Mouse (Mus musculus) MEL (cell line): ENCODE data around the gene Loxl3. TPM values are rescaled to one million over a fixed set of nuclear protein-coding genes. Genes with fewer than 3 reads are reported as not detected.

ENCODE experiments used
- DNase-seq: peaks from one replicate; pipeline ENCODE4 v3.0.0; 2011; ENCODE audit warnings: low read depth, low spot score
- H3K27ac ChIP-seq: 2 replicates; pipeline ENCODE4 v1.5.1; 2012; ENCODE audit warnings: low read depth, mild to moderate bottlenecking, control low read depth, low read length, moderate library complexity; ENCODE audit not compliant: control insufficient read depth
- H3K27me3 ChIP-seq, 2 experiments: fragments of 150-350 bp in 1 of 2; sonication (generic) in 1 of 2; 2 replicates each; pipeline ENCODE4 v1.6.1; 2012; ENCODE audit warnings: low read length in 2 of 2, mild to moderate bottlenecking in 2 of 2, improper control_type of control experiment in 1 of 2, moderate library complexity in 1 of 2; ENCODE audit not compliant: insufficient read depth in 2 of 2, control insufficient read depth in 1 of 2
- H3K36me3 ChIP-seq, 2 experiments: 2 replicates each; pipeline ENCODE4 v1.6.1; 2012 to 2014; ENCODE audit warnings: low read length in 2 of 2, improper control_type of control experiment in 1 of 2, inconsistent platforms in 1 of 2, mild to moderate bottlenecking in 1 of 2; ENCODE audit not compliant: insufficient read depth in 2 of 2, control insufficient read depth in 1 of 2
- H3K4me1 ChIP-seq, 2 experiments: fragments of 150-350 bp in 1 of 2; sonication (generic) in 1 of 2; 2 replicates each; pipeline ENCODE4 v1.6.1; 2012; ENCODE audit warnings: low read length in 2 of 2, improper control_type of control experiment in 1 of 2, mild to moderate bottlenecking in 1 of 2; ENCODE audit not compliant: insufficient read depth in 2 of 2, control insufficient read depth in 1 of 2
- H3K4me3 ChIP-seq, 2 experiments: fragments of 150-350 bp in 1 of 2; sonication (generic) in 1 of 2; 2 replicates each; pipeline ENCODE4 v1.5.1; 2012; ENCODE audit warnings: low read depth in 2 of 2, low read length in 2 of 2, mild to moderate bottlenecking in 2 of 2, moderate library complexity in 2 of 2, control low read depth in 1 of 2, improper control_type of control experiment in 1 of 2; ENCODE audit not compliant: control insufficient read depth in 1 of 2, insufficient read depth in 1 of 2
- H3K79me2 ChIP-seq: 2 replicates; pipeline ENCODE4 v1.6.1; 2012; ENCODE audit warnings: mild to moderate bottlenecking, low read length, moderate library complexity; ENCODE audit not compliant: control insufficient read depth, poor library complexity, insufficient read depth
- H3K9ac ChIP-seq: 2 replicates; pipeline ENCODE4 v1.6.1; 2012; ENCODE audit warnings: low read depth, mild to moderate bottlenecking, control low read depth, low read length, moderate library complexity; ENCODE audit not compliant: control insufficient read depth, poor library complexity, severe bottlenecking
- H3K9me3 ChIP-seq: fragments of 150-350 bp; sonication (generic); replicated peaks from 2 replicates; pipeline ENCODE4 v1.6.1; 2012; ENCODE audit warnings: mild to moderate bottlenecking, low read length, improper control_type of control experiment, moderate library complexity; ENCODE audit not compliant: insufficient read depth
- BHLHE40 ChIP-seq: IDR thresholded peaks from 2 replicates; pipeline ENCODE4 v1.6.1; 2012; ENCODE audit warnings: low read depth, mild to moderate bottlenecking, inconsistent platforms, low read length, improper control_type of control experiment, borderline replicate concordance
- CHD1 ChIP-seq: IDR thresholded peaks from 2 replicates; pipeline ENCODE4 v1.6.1; 2012; ENCODE audit warnings: low read depth, mild to moderate bottlenecking, inconsistent platforms, low read length, improper control_type of control experiment
- CHD2 ChIP-seq: IDR thresholded peaks from 2 replicates; pipeline ENCODE4 v1.6.1; 2011; ENCODE audit warnings: low read length, improper control_type of control experiment
- E2F4 ChIP-seq: IDR thresholded peaks from 2 replicates; pipeline ENCODE4 v1.6.1; 2011; ENCODE audit warnings: low read depth, low read length, improper control_type of control experiment, borderline replicate concordance
- ELF1 ChIP-seq: IDR thresholded peaks from 2 replicates; pipeline ENCODE4 v1.6.1; 2014; ENCODE audit warnings: low read depth, mild to moderate bottlenecking, inconsistent platforms, low read length, improper control_type of control experiment, moderate library complexity
- ETS1 ChIP-seq: IDR thresholded peaks from 2 replicates; pipeline ENCODE4 v1.6.1; 2012; ENCODE audit warnings: low read depth, mild to moderate bottlenecking, inconsistent platforms, low read length, improper control_type of control experiment, moderate library complexity
- GABPA ChIP-seq: IDR thresholded peaks from 2 replicates; pipeline ENCODE4 v1.6.1; 2012; ENCODE audit warnings: low read depth, mild to moderate bottlenecking, inconsistent platforms, low read length, improper control_type of control experiment, moderate library complexity
- GATA1 ChIP-seq: IDR thresholded peaks from 2 replicates; pipeline ENCODE4 v1.6.1; 2011; ENCODE audit warnings: low read depth, low read length, improper control_type of control experiment
- HCFC1 ChIP-seq: IDR thresholded peaks from 2 replicates; pipeline ENCODE4 v1.6.1; 2012; ENCODE audit warnings: low read depth, mild to moderate bottlenecking, inconsistent platforms, low read length, improper control_type of control experiment, moderate library complexity
- KAT2A ChIP-seq: conservative IDR thresholded peaks from 2 replicates; pipeline ENCODE4 v1.6.1; 2012; ENCODE audit warnings: low read depth, low read length, improper control_type of control experiment, inconsistent platforms
- MAFK ChIP-seq: IDR thresholded peaks from 2 replicates; pipeline ENCODE4 v1.6.1; 2011; ENCODE audit warnings: low read depth, mild to moderate bottlenecking, low read length, improper control_type of control experiment, borderline replicate concordance
- MAX ChIP-seq: IDR thresholded peaks from 2 replicates; pipeline ENCODE4 v1.6.1; 2011; ENCODE audit warnings: low read length, improper control_type of control experiment
- MAZ ChIP-seq: IDR thresholded peaks from 2 replicates; pipeline ENCODE4 v1.6.1; 2012; ENCODE audit warnings: low read depth, mild to moderate bottlenecking, inconsistent platforms, low read length, improper control_type of control experiment
- MEF2A ChIP-seq: IDR thresholded peaks from 2 replicates; pipeline ENCODE4 v1.6.1; 2014; ENCODE audit warnings: low read depth, mild to moderate bottlenecking, inconsistent platforms, low read length, improper control_type of control experiment; ENCODE audit not compliant: poor library complexity, insufficient replicate concordance, severe bottlenecking; ENCODE audit errors: extremely low read depth
- MXI1 ChIP-seq: IDR thresholded peaks from 2 replicates; pipeline ENCODE4 v1.6.1; 2011; ENCODE audit warnings: mild to moderate bottlenecking, low read depth, low read length, improper control_type of control experiment
- MYB ChIP-seq: IDR thresholded peaks from 2 replicates; pipeline ENCODE4 v1.6.1; 2011; ENCODE audit warnings: mild to moderate bottlenecking, low read depth, low read length, improper control_type of control experiment
- MYC ChIP-seq: IDR thresholded peaks from 2 replicates; pipeline ENCODE4 v1.6.1; 2011; ENCODE audit warnings: low read depth, mild to moderate bottlenecking, low read length, improper control_type of control experiment, moderate library complexity
- NELFE ChIP-seq: IDR thresholded peaks from 2 replicates; pipeline ENCODE4 v1.6.1; 2011; ENCODE audit warnings: low read depth, low read length, improper control_type of control experiment
- POLR2A ChIP-seq, 2 experiments: IDR thresholded peaks; 2 replicates each; pipeline ENCODE4 v1.6.1; 2011 to 2012; ENCODE audit warnings: low read length in 2 of 2, mild to moderate bottlenecking in 2 of 2, control low read depth in 1 of 2, improper control_type of control experiment in 1 of 2, low read depth in 1 of 2, moderate library complexity in 1 of 2; ENCODE audit not compliant: control insufficient read depth in 1 of 2, insufficient read depth in 1 of 2, poor library complexity in 1 of 2
- POLR2AphosphoS2 ChIP-seq: IDR thresholded peaks from 2 replicates; pipeline ENCODE4 v1.6.1; 2011; ENCODE audit warnings: low read length, improper control_type of control experiment
- RAD21 ChIP-seq: IDR thresholded peaks from 2 replicates; pipeline ENCODE4 v1.6.1; 2011; ENCODE audit warnings: mild to moderate bottlenecking, low read depth, low read length, improper control_type of control experiment
- SMC3 ChIP-seq: IDR thresholded peaks from 2 replicates; pipeline ENCODE4 v1.6.1; 2011; ENCODE audit warnings: low read depth, low read length, improper control_type of control experiment
- TAL1 ChIP-seq: IDR thresholded peaks from 2 replicates; pipeline ENCODE4 v1.6.1; 2012; ENCODE audit warnings: mild to moderate bottlenecking, inconsistent platforms, low read length, moderate library complexity, mixed read lengths
- TCF12 ChIP-seq: IDR thresholded peaks from 2 replicates; pipeline ENCODE4 v1.6.1; 2014; ENCODE audit warnings: low read depth, mild to moderate bottlenecking, inconsistent platforms, low read length, improper control_type of control experiment, moderate library complexity
- UBTF ChIP-seq: IDR thresholded peaks from 2 replicates; pipeline ENCODE4 v1.6.1; 2012; ENCODE audit warnings: low read depth, mild to moderate bottlenecking, inconsistent platforms, low read length, improper control_type of control experiment, moderate library complexity, borderline replicate concordance; ENCODE audit not compliant: insufficient read depth
- USF1 ChIP-seq: IDR thresholded peaks from 2 replicates; pipeline ENCODE4 v1.6.1; 2014; ENCODE audit warnings: low read depth, mild to moderate bottlenecking, inconsistent platforms, low read length, improper control_type of control experiment, moderate library complexity
- USF2 ChIP-seq, 2 experiments: IDR thresholded peaks; 2 replicates each; pipeline ENCODE4 v1.6.1; 2011 to 2012; ENCODE audit warnings: improper control_type of control experiment in 2 of 2, low read length in 2 of 2, borderline replicate concordance in 1 of 2, inconsistent platforms in 1 of 2, low read depth in 1 of 2, mild to moderate bottlenecking in 1 of 2; ENCODE audit not compliant: insufficient read depth in 1 of 2
- ZKSCAN1 ChIP-seq: IDR thresholded peaks from 2 replicates; pipeline ENCODE4 v1.6.1; 2012; ENCODE audit warnings: low read depth, mild to moderate bottlenecking, inconsistent platforms, low read length, improper control_type of control experiment, moderate library complexity
- polyA plus RNA-seq, 2 experiments: library from polyadenylated mRNA; stranded (reverse) in 1 of 2; unstranded in 1 of 2; fragments of >175 nt in 1 of 2; fragments of >200 nt in 1 of 2; gene quantifications; 2 replicates each; pipeline versions ENCODE4 v1.2.1 to v1.2.4; 2012; ENCODE audit warnings: low replicate concordance in 2 of 2, low read depth in 1 of 2; ENCODE audit not compliant: insufficient read length in 2 of 2, insufficient read depth in 1 of 2, missing spikeins in 1 of 2
- total RNA-seq: library from RNA; depleted of rRNA; stranded (reverse); fragments of 300-350 nt; gene quantifications from 2 replicates; pipeline ENCODE4 v1.2.3, GENCODE M21; 2012

The Loxl3 gene
- total and polyA plus RNA-seq, 3 experiments, result 0.77 to 1.0 TPM; not detected in 1

DNA sequence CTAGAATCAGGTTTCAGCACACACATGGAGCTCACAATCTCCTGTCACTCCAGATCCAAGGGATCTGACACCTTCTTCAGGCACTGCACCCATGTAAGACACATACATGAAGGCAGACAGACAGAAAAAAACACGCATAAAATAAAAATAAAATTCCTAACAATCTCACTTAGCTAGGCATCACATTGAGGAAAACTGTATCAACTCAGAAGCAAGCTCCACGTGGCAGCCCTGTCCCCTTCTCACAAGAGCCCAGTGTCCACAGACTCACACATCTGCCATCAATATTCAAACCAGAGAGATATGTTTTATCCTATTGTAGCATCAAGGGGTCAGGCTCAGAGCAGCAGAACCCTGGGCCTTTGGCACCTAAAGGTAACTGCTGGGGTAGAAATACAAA is 29.7 kb upstream of the Loxl3 start:
- H3K79me2 ChIP-seq, result no peaks in the 10 kb centered on the region
- H3K9me3 ChIP-seq, result no peaks in the 10 kb centered on the region
- H3K9ac ChIP-seq, result peak overlapping the region; percentile 48
- H3K4me3 ChIP-seq, result peak overlapping the region; percentile 14 to 15; a peak in 2 of 4 replicates
- TF ChIP-seq CHD1, result no peak
- TF ChIP-seq GABPA, result no peak
- no peak for TF ChIP-seq KAT2A
- TF ChIP-seq USF1, result no peak
- TF ChIP-seq USF2 (IDR thresholded peaks at IDR 0.05; ENCODE audit: borderline replicate concordance in 1 of 2, insufficient read depth in 1 of 2, low read depth in 1 of 2, low read length in 2 of 2), result no peak
- TF ChIP-seq SMC3, result no peak
- no peak for TF ChIP-seq POLR2A (IDR thresholded peaks at IDR 0.05; ENCODE audit: control insufficient read depth in 1 of 2, insufficient read depth in 1 of 2, low read depth in 1 of 2, low read length in 2 of 2, poor library complexity in 1 of 2)
- TF ChIP-seq HCFC1, result no peak
- TF ChIP-seq MYB, result no peak
- no peak for TF ChIP-seq BHLHE40
- TF ChIP-seq GATA1, result no peak
- no peak for TF ChIP-seq E2F4
- peak overlapping the region; percentile 54 for H3K27ac ChIP-seq
- DNase-seq, result no peak
- H3K4me1 ChIP-seq, result peaks cover 16 to 33% of the 10 kb centered on the region in 2 experiments
- H3K27me3 ChIP-seq, result no peaks in the 10 kb centered on the region
- peaks cover 0 to 27% of the 10 kb centered on the region in 2 experiments; a peak in 2 of 4 replicates for H3K36me3 ChIP-seq

DNA sequence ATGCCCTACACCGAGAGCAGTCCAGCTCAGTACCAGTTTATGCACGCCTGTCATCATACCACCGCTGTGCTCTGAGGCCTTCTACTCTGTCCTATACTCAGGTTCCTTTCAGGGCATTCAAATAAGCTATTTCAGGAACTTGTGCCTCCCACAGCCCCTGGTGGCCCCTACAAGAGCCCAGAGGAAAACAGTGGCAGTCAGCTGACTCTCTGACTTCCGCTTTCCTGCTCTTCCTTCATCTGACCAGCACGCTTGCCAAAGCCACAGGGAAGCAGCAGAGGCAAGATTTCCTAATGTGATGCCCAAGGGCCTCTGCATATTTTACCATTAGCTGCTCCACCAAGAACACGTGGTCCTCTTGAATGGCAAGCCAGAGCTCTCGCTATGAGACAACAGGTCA is 29.1 kb upstream of the Loxl3 start:
- peak overlapping the region; percentile 14 to 15; a peak in 2 of 4 replicates for H3K4me3 ChIP-seq
- no peak for TF ChIP-seq TAL1
- TF ChIP-seq MXI1, result peak; percentile 91
- TF ChIP-seq POLR2A (IDR thresholded peaks at IDR 0.05; ENCODE audit: control insufficient read depth in 1 of 2, insufficient read depth in 1 of 2, low read depth in 1 of 2, low read length in 2 of 2, poor library complexity in 1 of 2), result peak in 1 of 2 experiments; percentile 63; a peak in 2 of 4 replicates
- peak; percentile 89 for TF ChIP-seq MYC
- TF ChIP-seq BHLHE40, result peak; percentile 71; the same call in 1 of the 2 replicates
- 0 out of 2 replicates have a peak, but pooled peaks have one; percentile 46 for TF ChIP-seq CHD1
- TF ChIP-seq UBTF, result no peak
- TF ChIP-seq SMC3, result 0 out of 2 replicates have a peak, but pooled peaks have one; percentile 16
- peak; percentile 73 for TF ChIP-seq HCFC1
- peak; percentile 56 for TF ChIP-seq NELFE
- no peak; the same call in 1 of the 2 replicates for TF ChIP-seq RAD21
- no peak for TF ChIP-seq GATA1
- TF ChIP-seq TCF12, result 0 out of 2 replicates have a peak, but pooled peaks have one; percentile 22
- peak; percentile 84 for TF ChIP-seq ELF1
- TF ChIP-seq USF1, result peak; percentile 94
- TF ChIP-seq CHD2, result no peak
- no peak for TF ChIP-seq POLR2AphosphoS2
- TF ChIP-seq USF2 (IDR thresholded peaks at IDR 0.05; ENCODE audit: borderline replicate concordance in 1 of 2, insufficient read depth in 1 of 2, low read depth in 1 of 2, low read length in 2 of 2), result peak in 1 of 2 experiments; percentile 74; a peak in 2 of 4 replicates
- TF ChIP-seq MAZ, result 0 out of 2 replicates have a peak, but pooled peaks have one; percentile 44
- peak; percentile 65; the same call in 1 of the 2 replicates for TF ChIP-seq MEF2A
- TF ChIP-seq ZKSCAN1, result no peak
- peak; percentile 96 for TF ChIP-seq ETS1
- TF ChIP-seq MAFK, result no peak
- TF ChIP-seq E2F4, result no peak
- peak; percentile 93 for TF ChIP-seq MAX

More for the DNA sequence above, 29.1 kb upstream of the Loxl3 start:
- peaks cover 21 to 36% of the 10 kb centered on the region in 2 experiments for H3K4me1 ChIP-seq
- peaks cover 0 to 33% of the 10 kb centered on the region in 2 experiments; a peak in 2 of 4 replicates for H3K36me3 ChIP-seq
- H3K27me3 ChIP-seq, result no peaks in the 10 kb centered on the region
- no peaks in the 10 kb centered on the region for H3K79me2 ChIP-seq
- no peaks in the 10 kb centered on the region for H3K9me3 ChIP-seq
- DNase-seq, result peak; percentile 90
- peak overlapping the region; percentile 48 for H3K9ac ChIP-seq
- H3K27ac ChIP-seq, result peak overlapping the region; percentile 54
